Mouse (Mus musculus) cerebellum, postnatal 14 days (tissue): ENCODE measurements at regions not wholly inside any gene's neighbourhood (a gene's known extent, or its start where the extent isn't known, plus 50 kb on each side); places are given as distances from the start of the nearest gene placed in this dataset.

ENCODE experiments used
- DNase-seq, 2 experiments: peaks; one replicate each; pipeline ENCODE4 v3.0.0; 2021; ENCODE audit warnings: mixed read lengths in 2 of 2

GRCm38 (mm10) chr15:29762191-29762590, 410.2 kb upstream of the Ctnnd2 start:
- no peak for DNase-seq

- no peak for DNase-seq
Observed at GRCm38 (mm10) chr15:29776438-29776837, 396.0 kb upstream of the Ctnnd2 start.

GRCm38 (mm10) chr15:29798596-29798995, 373.8 kb upstream of the Ctnnd2 start:
- peak; percentile 36 to 41 for DNase-seq

- no peak for DNase-seq
Observed at GRCm38 (mm10) chr15:29823271-29823670, 349.1 kb upstream of the Ctnnd2 start.

GRCm38 (mm10) chr15:29824164-29824563, 348.2 kb upstream of the Ctnnd2 start:
- DNase-seq: no peak

- no peak for DNase-seq
Observed at GRCm38 (mm10) chr15:29828135-29828534, 344.3 kb upstream of the Ctnnd2 start.

- DNase-seq: no peak
Observed at GRCm38 (mm10) chr15:29828570-29828969, 343.8 kb upstream of the Ctnnd2 start.
